Mouse (Mus musculus) MEL (cell line): ENCODE data around the gene Dpf2. TPM values are rescaled to one million over a fixed set of nuclear protein-coding genes. Genes with fewer than 3 reads are reported as not detected.

Experiments
- DNase-seq: peaks from one replicate; pipeline ENCODE4 v3.0.0; 2011; ENCODE audit warnings: low read depth, low spot score
- H3K27ac ChIP-seq: 2 replicates; pipeline ENCODE4 v1.5.1; 2012; ENCODE audit warnings: low read depth, mild to moderate bottlenecking, control low read depth, low read length, moderate library complexity; ENCODE audit not compliant: control insufficient read depth
- H3K27me3 ChIP-seq, 2 experiments: fragments of 150-350 bp in 1 of 2; sonication (generic) in 1 of 2; 2 replicates each; pipeline ENCODE4 v1.6.1; 2012; ENCODE audit warnings: low read length in 2 of 2, mild to moderate bottlenecking in 2 of 2, improper control_type of control experiment in 1 of 2, moderate library complexity in 1 of 2; ENCODE audit not compliant: insufficient read depth in 2 of 2, control insufficient read depth in 1 of 2
- H3K36me3 ChIP-seq, 2 experiments: 2 replicates each; pipeline ENCODE4 v1.6.1; 2012 to 2014; ENCODE audit warnings: low read length in 2 of 2, improper control_type of control experiment in 1 of 2, inconsistent platforms in 1 of 2, mild to moderate bottlenecking in 1 of 2; ENCODE audit not compliant: insufficient read depth in 2 of 2, control insufficient read depth in 1 of 2
- H3K4me1 ChIP-seq, 2 experiments: fragments of 150-350 bp in 1 of 2; sonication (generic) in 1 of 2; 2 replicates each; pipeline ENCODE4 v1.6.1; 2012; ENCODE audit warnings: low read length in 2 of 2, improper control_type of control experiment in 1 of 2, mild to moderate bottlenecking in 1 of 2; ENCODE audit not compliant: insufficient read depth in 2 of 2, control insufficient read depth in 1 of 2
- H3K4me3 ChIP-seq, 2 experiments: fragments of 150-350 bp in 1 of 2; sonication (generic) in 1 of 2; 2 replicates each; pipeline ENCODE4 v1.5.1; 2012; ENCODE audit warnings: low read depth in 2 of 2, low read length in 2 of 2, mild to moderate bottlenecking in 2 of 2, moderate library complexity in 2 of 2, control low read depth in 1 of 2, improper control_type of control experiment in 1 of 2; ENCODE audit not compliant: control insufficient read depth in 1 of 2, insufficient read depth in 1 of 2
- H3K79me2 ChIP-seq: 2 replicates; pipeline ENCODE4 v1.6.1; 2012; ENCODE audit warnings: mild to moderate bottlenecking, low read length, moderate library complexity; ENCODE audit not compliant: control insufficient read depth, poor library complexity, insufficient read depth
- H3K9ac ChIP-seq: 2 replicates; pipeline ENCODE4 v1.6.1; 2012; ENCODE audit warnings: low read depth, mild to moderate bottlenecking, control low read depth, low read length, moderate library complexity; ENCODE audit not compliant: control insufficient read depth, poor library complexity, severe bottlenecking
- H3K9me3 ChIP-seq: fragments of 150-350 bp; sonication (generic); replicated peaks from 2 replicates; pipeline ENCODE4 v1.6.1; 2012; ENCODE audit warnings: mild to moderate bottlenecking, low read length, improper control_type of control experiment, moderate library complexity; ENCODE audit not compliant: insufficient read depth
- E2F4 ChIP-seq: IDR thresholded peaks from 2 replicates; pipeline ENCODE4 v1.6.1; 2011; ENCODE audit warnings: low read depth, low read length, improper control_type of control experiment, borderline replicate concordance
- ELF1 ChIP-seq: IDR thresholded peaks from 2 replicates; pipeline ENCODE4 v1.6.1; 2014; ENCODE audit warnings: low read depth, mild to moderate bottlenecking, inconsistent platforms, low read length, improper control_type of control experiment, moderate library complexity
- GATA1 ChIP-seq: IDR thresholded peaks from 2 replicates; pipeline ENCODE4 v1.6.1; 2011; ENCODE audit warnings: low read depth, low read length, improper control_type of control experiment
- HCFC1 ChIP-seq: IDR thresholded peaks from 2 replicates; pipeline ENCODE4 v1.6.1; 2012; ENCODE audit warnings: low read depth, mild to moderate bottlenecking, inconsistent platforms, low read length, improper control_type of control experiment, moderate library complexity
- JUND ChIP-seq: IDR thresholded peaks from 2 replicates; pipeline ENCODE4 v1.6.1; 2011; ENCODE audit warnings: low read depth, mild to moderate bottlenecking, improper control_type of control experiment, low read length
- MXI1 ChIP-seq: IDR thresholded peaks from 2 replicates; pipeline ENCODE4 v1.6.1; 2011; ENCODE audit warnings: mild to moderate bottlenecking, low read depth, low read length, improper control_type of control experiment
- POLR2AphosphoS2 ChIP-seq: IDR thresholded peaks from 2 replicates; pipeline ENCODE4 v1.6.1; 2011; ENCODE audit warnings: low read length, improper control_type of control experiment
- POLR2AphosphoS5 ChIP-seq: IDR thresholded peaks from 2 replicates; pipeline ENCODE4 v1.6.1; 2012; ENCODE audit warnings: low read depth, borderline replicate concordance, mild to moderate bottlenecking, inconsistent platforms, low read length, moderate library complexity, mixed read lengths
- SIN3A ChIP-seq: IDR thresholded peaks from 2 replicates; pipeline ENCODE4 v1.6.1; 2012; ENCODE audit warnings: low read length, improper control_type of control experiment, inconsistent platforms
- SMC3 ChIP-seq: IDR thresholded peaks from 2 replicates; pipeline ENCODE4 v1.6.1; 2011; ENCODE audit warnings: low read depth, low read length, improper control_type of control experiment
- TAL1 ChIP-seq: IDR thresholded peaks from 2 replicates; pipeline ENCODE4 v1.6.1; 2012; ENCODE audit warnings: mild to moderate bottlenecking, inconsistent platforms, low read length, moderate library complexity, mixed read lengths
- UBTF ChIP-seq: IDR thresholded peaks from 2 replicates; pipeline ENCODE4 v1.6.1; 2012; ENCODE audit warnings: low read depth, mild to moderate bottlenecking, inconsistent platforms, low read length, improper control_type of control experiment, moderate library complexity, borderline replicate concordance; ENCODE audit not compliant: insufficient read depth
- polyA plus RNA-seq, 2 experiments: library from polyadenylated mRNA; stranded (reverse) in 1 of 2; unstranded in 1 of 2; fragments of >175 nt in 1 of 2; fragments of >200 nt in 1 of 2; gene quantifications; 2 replicates each; pipeline versions ENCODE4 v1.2.1 to v1.2.4; 2012; ENCODE audit warnings: low replicate concordance in 2 of 2, low read depth in 1 of 2; ENCODE audit not compliant: insufficient read length in 2 of 2, insufficient read depth in 1 of 2, missing spikeins in 1 of 2
- total RNA-seq: library from RNA; depleted of rRNA; stranded (reverse); fragments of 300-350 nt; gene quantifications from 2 replicates; pipeline ENCODE4 v1.2.3, GENCODE M21; 2012

Dpf2 gene
- total and polyA plus RNA-seq, 3 experiments, result 58.6 to 166 (median 133) TPM

DNA sequence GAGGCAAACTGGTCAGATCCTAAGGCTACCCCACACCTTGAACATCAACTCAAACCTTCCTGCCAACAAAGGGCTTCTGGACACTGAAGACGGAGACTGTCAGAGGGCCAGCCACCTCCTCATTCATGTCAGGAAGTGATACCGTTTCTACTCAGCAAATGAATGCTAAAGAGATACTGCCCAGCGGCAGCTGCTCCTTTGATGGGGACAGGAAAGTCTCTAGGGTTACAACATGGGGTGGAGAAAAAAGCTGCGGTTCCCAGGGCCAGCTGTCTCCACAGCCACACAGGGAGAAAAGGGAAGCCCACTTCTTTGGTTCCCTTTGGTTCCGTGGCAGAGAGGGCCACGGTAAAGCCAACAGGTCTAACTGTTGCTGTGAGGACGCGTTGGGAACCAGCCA is 31.3 kb upstream of the Dpf2 start:
- H3K4me1 ChIP-seq, result no peaks in the 10 kb centered on the region
- H3K9ac ChIP-seq, result no peak overlapping the region
- no peaks in the 10 kb centered on the region for H3K27me3 ChIP-seq
- no peak overlapping the region for H3K27ac ChIP-seq
- no peak for DNase-seq
- H3K36me3 ChIP-seq, result peaks cover 0 to 2% of the 10 kb centered on the region in 2 experiments; a peak in 2 of 4 replicates
- TF ChIP-seq POLR2AphosphoS5 (no peak), SMC3 (no peak), SIN3A (no peak), TAL1 (no peak), JUND (no peak), MXI1 (no peak), E2F4 (no peak), ELF1 (no peak)
- H3K9me3 ChIP-seq, result no peaks in the 10 kb centered on the region
- H3K4me3 ChIP-seq, result no peak overlapping the region
- H3K79me2 ChIP-seq, result no peaks in the 10 kb centered on the region

DNA sequence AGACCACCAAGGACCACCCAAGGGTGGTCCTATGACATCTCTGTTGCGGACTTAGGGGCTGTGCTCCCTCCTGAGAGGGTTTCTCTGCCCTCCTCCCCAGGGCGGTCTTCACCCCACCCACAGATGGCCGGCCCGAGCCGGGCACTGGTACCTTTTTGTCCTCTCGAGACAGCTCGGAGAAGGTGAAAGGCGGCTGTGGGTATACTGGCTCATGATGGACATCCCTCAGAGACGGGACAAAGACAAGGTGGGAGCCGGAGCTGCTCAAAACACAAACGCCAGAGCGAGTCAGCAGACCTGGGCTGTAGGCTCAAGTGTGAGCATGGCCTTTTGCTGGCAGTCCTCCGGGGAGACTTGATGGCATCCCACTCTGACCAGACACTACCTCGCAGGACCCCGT is 30.6 kb upstream of the Dpf2 start:
- H3K79me2 ChIP-seq, result no peaks in the 10 kb centered on the region
- H3K27ac ChIP-seq, result no peak overlapping the region
- no peak overlapping the region for H3K4me3 ChIP-seq
- H3K4me1 ChIP-seq, result no peaks in the 10 kb centered on the region
- no peak for TF ChIP-seq POLR2AphosphoS5
- no peak for TF ChIP-seq HCFC1
- H3K36me3 ChIP-seq, result no peaks in the 10 kb centered on the region; a peak in 1 of 4 replicates
- DNase-seq, result no peak
- no peaks in the 10 kb centered on the region for H3K27me3 ChIP-seq
- H3K9me3 ChIP-seq, result no peaks in the 10 kb centered on the region
- H3K9ac ChIP-seq, result no peak overlapping the region

DNA sequence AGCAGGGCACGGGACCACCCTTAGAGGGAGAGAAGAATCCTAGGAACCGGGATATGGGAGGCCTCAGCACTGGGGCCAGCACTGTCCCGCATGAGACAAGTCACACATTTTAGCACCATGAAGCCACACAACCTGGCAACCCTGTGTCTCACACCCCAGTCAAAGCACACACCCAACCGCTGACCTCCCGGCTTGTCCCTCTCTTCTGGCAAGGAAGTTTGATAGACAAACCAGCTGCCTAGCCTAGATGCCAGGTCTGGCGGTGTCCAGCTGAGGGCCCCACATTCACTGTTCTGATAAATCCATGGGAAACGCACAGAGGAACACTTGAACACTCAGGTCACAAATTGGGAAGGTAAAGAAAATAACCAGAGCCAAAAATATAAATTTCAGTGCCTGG is 29.8 kb upstream of the Dpf2 start:
- H3K27ac ChIP-seq, result no peak overlapping the region
- TF ChIP-seq GATA1 (no peak), POLR2AphosphoS2 (no peak), JUND (no peak), UBTF (no peak)
- no peak overlapping the region for H3K4me3 ChIP-seq
- H3K9ac ChIP-seq, result no peak overlapping the region
- H3K9me3 ChIP-seq, result no peaks in the 10 kb centered on the region
- no peaks in the 10 kb centered on the region for H3K79me2 ChIP-seq
- H3K27me3 ChIP-seq, result no peaks in the 10 kb centered on the region
- no peak for DNase-seq
- H3K4me1 ChIP-seq, result no peaks in the 10 kb centered on the region
- no peaks in the 10 kb centered on the region; a peak in 1 of 4 replicates for H3K36me3 ChIP-seq
